Mouse (Mus musculus) heart, postnatal 0 days (tissue): ENCODE data around the gene 1700019D03Rik.

Source experiments
- CTCF ChIP-seq: IDR thresholded peaks from 2 replicates; pipeline ENCODE4 v1.5.1; 2016; ENCODE audit warnings: antibody characterized with exemption, control low read depth, low read depth
- EP300 ChIP-seq: IDR thresholded peaks from 2 replicates; pipeline ENCODE4 v1.6.1; 2016; ENCODE audit warnings: antibody characterized with exemption, low read depth

DNA sequence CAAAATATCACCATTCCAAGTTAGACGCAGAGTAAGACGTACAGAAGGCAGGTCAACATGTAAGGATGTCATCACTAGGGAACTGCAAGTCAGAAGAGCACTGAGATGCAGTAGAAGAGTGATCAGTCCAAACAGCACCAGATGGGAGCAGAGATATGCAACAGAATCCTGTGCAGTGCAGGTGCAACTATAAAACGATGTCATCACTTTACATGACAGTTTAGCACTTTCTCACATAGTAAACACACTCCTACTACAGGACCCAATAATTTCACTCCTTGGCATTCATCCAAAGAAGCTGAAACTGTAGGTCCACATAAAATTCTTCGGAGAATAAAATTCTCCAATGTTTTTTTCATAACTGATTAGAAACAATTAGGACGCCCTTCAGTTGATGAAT lies 85.5 kb downstream of the 1700019D03Rik start:
- TF ChIP-seq CTCF (no peak), EP300 (no peak)
